Mouse (Mus musculus) embryonic facial prominence, embryonic 10.5 days (tissue): ENCODE results near the gene Galk1. TPM values are rescaled to one million over a fixed set of nuclear protein-coding genes. Genes with fewer than 3 reads are reported as not detected.

Experiments used
- polyA plus RNA-seq: library from polyadenylated mRNA; unstranded; fragments of >200 nt; fragmentation: Nextera tagmentation; extraction: Ambion mirVana; gene quantifications from 2 replicates; pipeline ENCODE4 v1.2.1, GENCODE M21; 2016

The Galk1 gene
- polyA plus RNA-seq, 1 experiment from 2014 or later = 212 TPM

Other genes starting within 250 kb of the Galk1 start
- 34.6 and 38.9 TPM in 2 replicates for gene Tmem94, start 247.3 kb downstream of the Galk1 start, polyA plus RNA-seq
- 20.3 and 20.4 TPM in 2 replicates for gene Caskin2, start 199.1 kb downstream of the Galk1 start, polyA plus RNA-seq
- 40.3 and 40.6 TPM in 2 replicates for gene Tsen54, start 198.0 kb downstream of the Galk1 start, polyA plus RNA-seq
- 15.3 and 15.5 TPM in 2 replicates for gene Llgl2, start 188.7 kb downstream of the Galk1 start, polyA plus RNA-seq
- gene Myo15b, start 154.3 kb downstream of the Galk1 start, polyA plus RNA-seq = 0.07 and 0.16 TPM in 2 replicates
- 1.5 and 1.8 TPM in 2 replicates for gene Smim5, start 112.8 kb downstream of the Galk1 start, polyA plus RNA-seq
- 1.1 and 1.6 TPM in 2 replicates for gene Smim6, start 100.7 kb downstream of the Galk1 start, polyA plus RNA-seq
- 48.4 and 50.8 TPM in 2 replicates for gene Sap30bp, start 79.4 kb downstream of the Galk1 start, polyA plus RNA-seq
- 27.9 and 30.7 TPM in 2 replicates for gene Recql5, start 79.2 kb downstream of the Galk1 start, polyA plus RNA-seq
- 1.1 and 1.5 TPM in 2 replicates for gene Itgb4, start 38.0 kb downstream of the Galk1 start, polyA plus RNA-seq
- 1,824 and 1,981 TPM in 2 replicates for gene H3f3b, start 15.2 kb upstream of the Galk1 start, polyA plus RNA-seq
- 49.4 and 50.9 TPM in 2 replicates for gene Unk, start 17.6 kb upstream of the Galk1 start, polyA plus RNA-seq
- 2.9 TPM in 2 replicates for gene Unc13d, start 65.2 kb upstream of the Galk1 start, polyA plus RNA-seq
- 74.2 and 76.8 TPM in 2 replicates for gene Wbp2, start 74.3 kb upstream of the Galk1 start, polyA plus RNA-seq
- 4.5 and 4.7 TPM in 2 replicates for gene Trim47, start 114.5 kb upstream of the Galk1 start, polyA plus RNA-seq
- 1.9 and 2.3 TPM in 2 replicates for gene Trim65, start 118.4 kb upstream of the Galk1 start, polyA plus RNA-seq
- 108 and 117 TPM in 2 replicates for gene Mrpl38, start 126.1 kb upstream of the Galk1 start, polyA plus RNA-seq
- gene Fbf1, start 155.4 kb upstream of the Galk1 start, polyA plus RNA-seq = 61.0 and 61.8 TPM in 2 replicates
- gene Ten1, start 186.1 kb upstream of the Galk1 start, polyA plus RNA-seq = 62.7 and 65.6 TPM in 2 replicates
- 17.7 and 18.8 TPM in 2 replicates for gene Acox1, start 186.3 kb upstream of the Galk1 start, polyA plus RNA-seq
- 1.0 and 1.3 TPM in 2 replicates for gene Evpl, start 225.4 kb upstream of the Galk1 start, polyA plus RNA-seq